ENCODE assay signal across 8 mouse cellular contexts in genomic region chr12:80379831-80380457, GRCm38 (mm10). TPM values are rescaled to one million over a fixed set of nuclear protein-coding genes. Genes with fewer than 3 reads are reported as not detected.
DNase-seq lines count a peak whose midpoint lies in the region; ATAC-seq and TF ChIP-seq lines count a peak whose summit lies in the region.

No protein-coding gene starts in this region.

- whole genome bisulfite sequencing in heart, embryonic 11.5 days (ENCODE audit: insufficient replicate concordance): 85% methylated on average over 10 of the region's 10 CpGs
- WGBS in forebrain, postnatal 0 days: 85% methylated on average over 10 of the region's 10 CpGs
- WGBS in limb, embryonic 12.5 days: 88% methylated on average over 10 of the region's 10 CpGs
- 89% methylated on average over 10 of the region's 10 CpGs for WGBS in neural tube, embryonic 11.5 days

- ATAC-seq in heart, embryonic 11.5 days (replicated peaks; ENCODE audit: insufficient number of reproducible peaks, low FRiP score, low TSS enrichment): peak; percentile 69
- peak; percentile 84 for ATAC-seq in forebrain, postnatal 0 days
- peak; percentile 86 for ATAC-seq in limb, embryonic 12.5 days (ENCODE audit: insufficient number of reproducible peaks, insufficient read depth, low FRiP score, low TSS enrichment, low read depth)
- ATAC-seq in neural tube, embryonic 11.5 days (ENCODE audit: insufficient read depth, low FRiP score, low TSS enrichment): peak; percentile 35; the same call in 1 of the 2 replicates

- H3K9ac ChIP-seq in heart, embryonic 11.5 days (ENCODE audit: low read depth, low read length): no peak overlapping the region
- H3K9ac ChIP-seq in forebrain, postnatal 0 days: no peak overlapping the region
- H3K9ac ChIP-seq in limb, embryonic 12.5 days (replicated peaks): no peak overlapping the region
- H3K9ac ChIP-seq in neural tube, embryonic 11.5 days (ENCODE audit: low read length): no peak overlapping the region

- H3K4me1 ChIP-seq in heart, embryonic 11.5 days (ENCODE audit: control insufficient read depth, insufficient read depth, low read length): peaks cover 9% of the 10 kb centered on the region
- H3K4me1 ChIP-seq in forebrain, postnatal 0 days (ENCODE audit: insufficient read depth): no peaks in the 10 kb centered on the region
- H3K4me1 ChIP-seq in limb, embryonic 12.5 days (replicated peaks): peaks cover 6% of the 10 kb centered on the region
- no peaks in the 10 kb centered on the region for H3K4me1 ChIP-seq in neural tube, embryonic 11.5 days (ENCODE audit: control insufficient read depth, insufficient read depth, low read length)

- DNase-seq in heart, postnatal 36 days: no peak
- DNase-seq in brain, embryonic 18.5 days (ENCODE audit: low read depth, low spot score): peak; percentile 10
- peak; percentile 34 for DNase-seq in forebrain, postnatal 0 days
- DNase-seq in neural tube, embryonic 11.5 days (ENCODE audit: low spot score): peak; percentile 45
- DNase-seq in gastrocnemius, postnatal 25 days: no peak
- DNase-seq in urinary bladder, postnatal 36 days (ENCODE audit: low spot score in 2 of 2): no peak

- intact Hi-C loops in heart, postnatal 36 days (cut with DNase I): no loop called here

- no peak overlapping the region for H3K4me2 ChIP-seq in heart, embryonic 11.5 days
- H3K4me2 ChIP-seq in forebrain, postnatal 0 days (ENCODE audit: low read depth): no peak overlapping the region
- 0 out of 2 replicates have a peak overlapping the region, but pooled peaks have one; percentile 13 for H3K4me2 ChIP-seq in limb, embryonic 12.5 days
- H3K4me2 ChIP-seq in neural tube, embryonic 11.5 days (ENCODE audit: low read depth): no peak overlapping the region

- H3K27me3 ChIP-seq in heart, embryonic 11.5 days (ENCODE audit: control insufficient read depth, insufficient read depth, low read length): no peaks in the 10 kb centered on the region
- no peaks in the 10 kb centered on the region for H3K27me3 ChIP-seq in forebrain, postnatal 0 days (ENCODE audit: insufficient read depth, low read length)
- H3K27me3 ChIP-seq in limb, embryonic 12.5 days: no peaks in the 10 kb centered on the region
- no peaks in the 10 kb centered on the region for H3K27me3 ChIP-seq in neural tube, embryonic 11.5 days (ENCODE audit: control insufficient read depth, insufficient read depth, low read length)

- H3K36me3 ChIP-seq in heart, embryonic 11.5 days (ENCODE audit: control insufficient read depth, insufficient read depth, low read length): peaks cover 4% of the 10 kb centered on the region; the same call in 1 of the 2 replicates
- peaks cover 22% of the 10 kb centered on the region for H3K36me3 ChIP-seq in forebrain, postnatal 0 days (ENCODE audit: insufficient read depth)
- peaks cover 49% of the 10 kb centered on the region for H3K36me3 ChIP-seq in limb, embryonic 12.5 days
- H3K36me3 ChIP-seq in neural tube, embryonic 11.5 days (ENCODE audit: control insufficient read depth, insufficient read depth, low read length): peaks cover 5% of the 10 kb centered on the region; the same call in 1 of the 2 replicates

- H3K9me3 ChIP-seq in heart, embryonic 11.5 days (replicated peaks; ENCODE audit: control insufficient read depth, low read length): no peaks in the 10 kb centered on the region
- no peaks in the 10 kb centered on the region for H3K9me3 ChIP-seq in forebrain, postnatal 0 days (ENCODE audit: low read length)
- no peaks in the 10 kb centered on the region for H3K9me3 ChIP-seq in limb, embryonic 12.5 days
- H3K9me3 ChIP-seq in neural tube, embryonic 11.5 days (ENCODE audit: control insufficient read depth, low read length): no peaks in the 10 kb centered on the region

- TF ChIP-seq CTCF in forebrain, postnatal 0 days (IDR thresholded peaks at IDR 0.05; ENCODE audit: low read depth): no peak

- no peak overlapping the region for H3K4me3 ChIP-seq in heart, embryonic 11.5 days (ENCODE audit: low read depth, low read length)
- no peak overlapping the region for H3K4me3 ChIP-seq in forebrain, postnatal 0 days (ENCODE audit: low read depth, low read length)
- no peak overlapping the region for H3K4me3 ChIP-seq in limb, embryonic 12.5 days (replicated peaks)
- H3K4me3 ChIP-seq in neural tube, embryonic 11.5 days (ENCODE audit: low read depth, low read length): no peak overlapping the region

- H3K27ac ChIP-seq in heart, embryonic 11.5 days (ENCODE audit: low read depth, low read length): peak overlapping the region; percentile 81
- H3K27ac ChIP-seq in forebrain, postnatal 0 days (ENCODE audit: low read depth, low read length): peak overlapping the region; percentile 15; the same call in 1 of the 2 replicates
- peak overlapping the region; percentile 89 for H3K27ac ChIP-seq in limb, embryonic 12.5 days
- no peak overlapping the region for H3K27ac ChIP-seq in neural tube, embryonic 11.5 days (ENCODE audit: low read depth, low read length)

RNA-seq across cellular contexts. Expression of gene Dcaf5, which starts 56.5 kb away (rescaled TPM):
- 8.1 and 9.0 TPM in 2 replicates for polyA plus RNA-seq in heart, embryonic 11.5 days (2014; fragmentation: Nextera tagmentation; extraction: Ambion mirVana)
- 10 to 100 TPM; 38.4 TPM for total RNA-seq in heart, postnatal 36 days (2021)
- 55.3 and 59.6 TPM in 2 replicates for total RNA-seq in forebrain, postnatal 0 days (2014; rRNA removed)
- polyA plus RNA-seq in forebrain, postnatal 0 days (2015; fragmentation: Nextera tagmentation; extraction: Ambion mirVana): 14.3 and 16.8 TPM in 2 replicates
- polyA plus RNA-seq in limb, embryonic 12.5 days (2016; fragmentation: Nextera tagmentation; extraction: Ambion mirVana): 18.3 and 19.0 TPM in 2 replicates
- polyA plus RNA-seq in neural tube, embryonic 11.5 days (2014; fragmentation: Nextera tagmentation; extraction: Ambion mirVana): 13.6 and 14.2 TPM in 2 replicates
- total RNA-seq in gastrocnemius, postnatal 25 days (2021): 10 to 100 TPM; 30.5 to 30.6 TPM

Comparison
In these comparisons a context has a peak if more than half of its experiments do, and no peak if none do; other contexts are left out.
1. ATAC-seq: peak in every context shown above with its lines; median percentile 86 in limb, embryonic 12.5 days; 84 in forebrain, postnatal 0 days; 69 in heart, embryonic 11.5 days; 35 in neural tube, embryonic 11.5 days.
2. DNase-seq: peak in brain, embryonic 18.5 days (single experiment), forebrain, postnatal 0 days (single experiment) and neural tube, embryonic 11.5 days (single experiment); none in heart, postnatal 36 days (0 of 2), gastrocnemius, postnatal 25 days (single experiment) and urinary bladder, postnatal 36 days (0 of 2).